Mouse (Mus musculus) kidney, postnatal 25 days (tissue): ENCODE measurements around the gene Phlpp1.
"Not testable (repeated sequence)": the region's sequence is repeated elsewhere in the genome, so short reads cannot be mapped to it uniquely, and the experiment has no call there.

Source experiments
- DNase-seq, 2 experiments: peaks; one replicate each; pipeline ENCODE4 v3.0.0; 2021; ENCODE audit warnings: mixed read lengths in 2 of 2

The Phlpp1 gene

GRCm38 (mm10) chr1:106268028-106268799 lies 96.7 kb downstream of the Phlpp1 start:
- DNase-seq = no peak

- DNase-seq = no peak
Measured at GRCm38 (mm10) chr1:106269337-106269736, 97.8 kb downstream of the Phlpp1 start.

- DNase-seq = no peak
Measured at GRCm38 (mm10) chr1:106272916-106273315, 101.4 kb downstream of the Phlpp1 start.

GRCm38 (mm10) chr1:106273801-106274200 lies 102.2 kb downstream of the Phlpp1 start:
- DNase-seq = no peak

GRCm38 (mm10) chr1:106274561-106275001 lies 103.0 kb downstream of the Phlpp1 start:
- DNase-seq = no peak

GRCm38 (mm10) chr1:106275142-106275541 lies 103.6 kb downstream of the Phlpp1 start:
- no peak for DNase-seq

- DNase-seq = no peak
Measured at GRCm38 (mm10) chr1:106275731-106276130, 104.2 kb downstream of the Phlpp1 start.

GRCm38 (mm10) chr1:106276824-106277223 lies 105.3 kb downstream of the Phlpp1 start:
- DNase-seq = no peak

GRCm38 (mm10) chr1:106277286-106277685 lies 105.7 kb downstream of the Phlpp1 start:
- DNase-seq = no peak

GRCm38 (mm10) chr1:106278552-106279060 lies 107.1 kb downstream of the Phlpp1 start:
- peak in 1 of 2 experiments; percentile 39 for DNase-seq

GRCm38 (mm10) chr1:106279404-106280123 lies 108.0 kb downstream of the Phlpp1 start:
- no peak for DNase-seq

GRCm38 (mm10) chr1:106280171-106280913 lies 108.8 kb downstream of the Phlpp1 start:
- DNase-seq = peak; percentile 38 to 57

GRCm38 (mm10) chr1:106286815-106287214 lies 115.3 kb downstream of the Phlpp1 start:
- no peak for DNase-seq

- DNase-seq = no peak
Measured at GRCm38 (mm10) chr1:106289065-106289464, 117.5 kb downstream of the Phlpp1 start.

GRCm38 (mm10) chr1:106289580-106289979 lies 118.0 kb downstream of the Phlpp1 start:
- DNase-seq = no peak

GRCm38 (mm10) chr1:106309394-106310039 lies 138.0 kb downstream of the Phlpp1 start:
- DNase-seq = no peak

GRCm38 (mm10) chr1:106310285-106310684 lies 138.7 kb downstream of the Phlpp1 start:
- no peak for DNase-seq

GRCm38 (mm10) chr1:106311830-106312229 lies 140.3 kb downstream of the Phlpp1 start:
- not testable (repeated sequence) for DNase-seq

GRCm38 (mm10) chr1:106314476-106314875 lies 142.9 kb downstream of the Phlpp1 start:
- no peak for DNase-seq

GRCm38 (mm10) chr1:106316641-106317304 lies 145.2 kb downstream of the Phlpp1 start:
- peak; percentile 27 to 56 for DNase-seq

- no peak for DNase-seq
Measured at GRCm38 (mm10) chr1:106318341-106318740, 146.8 kb downstream of the Phlpp1 start.

- DNase-seq = no peak
Measured at GRCm38 (mm10) chr1:106320583-106320982, 149.0 kb downstream of the Phlpp1 start.
